Mouse (Mus musculus): ENCODE data around the gene Cdkl1. TPM values are rescaled to one million over a fixed set of nuclear protein-coding genes. Genes with fewer than 3 reads are reported as not detected.

Cdkl1 gene
- total RNA-seq (2023): not detected

GRCm38 (mm10) chr12:69790530-69791505, at the start of gene Cdkl1:
Gene Cdkl1, minus strand, starts transcription at chr12:69791267.

DNA sequence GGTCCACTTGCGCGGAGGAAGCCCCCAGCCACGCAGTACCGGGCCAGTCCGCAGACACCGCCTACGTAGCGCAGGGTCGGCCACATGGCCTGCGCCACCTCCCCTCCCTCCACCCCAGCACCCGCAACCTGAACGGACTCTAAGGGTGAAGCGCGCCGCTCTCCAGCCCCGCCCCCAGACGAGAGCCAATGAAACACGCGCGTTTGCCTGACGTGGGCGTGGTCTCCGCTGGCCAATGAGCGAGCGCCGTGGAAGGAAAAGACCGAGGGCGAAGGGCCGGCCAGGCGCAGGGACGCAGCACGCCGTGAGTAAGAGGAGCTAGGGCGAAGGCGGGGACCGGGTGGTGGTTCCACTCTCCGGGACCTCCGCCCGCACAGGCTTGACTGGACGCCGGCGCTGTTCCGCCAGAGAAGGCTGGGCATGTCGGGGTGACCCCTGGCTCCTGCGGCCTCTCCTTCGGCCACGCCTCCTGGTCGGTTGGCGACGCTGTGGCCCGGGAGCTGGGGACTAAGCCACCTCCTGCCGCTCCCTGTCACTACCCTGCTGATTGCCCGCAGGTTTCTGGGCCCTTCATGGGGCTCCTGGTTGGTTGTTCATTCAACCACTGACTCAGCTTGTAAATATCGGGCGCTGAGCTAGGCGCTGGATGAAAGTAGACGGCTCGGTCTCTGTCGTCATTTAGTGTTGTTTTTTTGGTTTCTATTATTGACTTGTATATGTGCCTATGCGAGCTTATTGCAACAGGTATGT, 66.2 kb downstream of the Cdkl1 start, which contains the start of the genes L2hgdh and Atp5s:
Gene L2hgdh, minus strand, starts transcription at position 163 of the 750 bp plus-strand sequence.
Gene Atp5s, plus strand, starts transcription at position 240 of the 750 bp plus-strand sequence.

Other genes starting within 250 kb of the Cdkl1 start
- 1 to 10 TPM; 3.4 to 4.0 TPM for gene Vcpkmt, start 208.2 kb downstream of the Cdkl1 start, total RNA-seq (2023)
- gene Sos2, start 109.4 kb downstream of the Cdkl1 start, total RNA-seq (2023): 10 to 100 TPM; 71.4 to 79.7 TPM
- 1 to 10 TPM; 2.8 to 3.1 TPM for gene L2hgdh, start 66.4 kb downstream of the Cdkl1 start, total RNA-seq (2023)
- 1 to 10 TPM; 3.2 to 3.3 TPM for gene Atp5s, start 66.3 kb downstream of the Cdkl1 start, total RNA-seq (2023)
- 1 to 10 TPM; 1.0 to 1.5 TPM for gene Atl1, start 101.3 kb upstream of the Cdkl1 start, total RNA-seq (2023)
- gene Map4k5, start 101.9 kb upstream of the Cdkl1 start, total RNA-seq (2023): 10 to 100 TPM; 10.6 to 13.7 TPM
- gene Sav1, start 195.7 kb upstream of the Cdkl1 start, total RNA-seq (2023): 10 to 100 TPM; 30.7 to 33.0 TPM